Mouse (Mus musculus) left cerebral cortex, adult 11 months (tissue): ENCODE results near the gene Hectd2.

Source experiments
- DNase-seq: peaks from one replicate; pipeline ENCODE4 v3.0.0; 2022; ENCODE audit warnings: low spot score

Gene Hectd2

DNA sequence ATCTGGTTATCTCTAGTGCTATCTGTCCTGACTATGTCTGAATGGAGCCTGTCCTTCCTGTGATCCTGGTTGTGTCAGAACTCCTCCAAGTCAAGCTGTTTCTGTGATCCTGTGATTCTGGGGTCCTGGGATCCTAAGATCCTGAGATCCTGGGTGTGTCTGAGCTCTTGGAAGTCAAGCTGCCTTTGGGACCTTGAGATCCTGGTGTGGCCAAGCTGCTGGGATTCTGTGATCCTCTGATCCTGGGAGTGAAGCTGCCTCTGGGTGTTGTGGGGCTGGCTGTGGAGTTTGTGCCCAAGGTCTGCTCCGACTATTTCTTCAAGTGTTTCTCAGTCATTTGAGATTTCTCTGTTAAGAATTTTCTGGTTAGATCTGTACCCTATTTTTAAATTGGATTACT lies 98.2 kb downstream of the Hectd2 start:
- DNase-seq = no peak

DNA sequence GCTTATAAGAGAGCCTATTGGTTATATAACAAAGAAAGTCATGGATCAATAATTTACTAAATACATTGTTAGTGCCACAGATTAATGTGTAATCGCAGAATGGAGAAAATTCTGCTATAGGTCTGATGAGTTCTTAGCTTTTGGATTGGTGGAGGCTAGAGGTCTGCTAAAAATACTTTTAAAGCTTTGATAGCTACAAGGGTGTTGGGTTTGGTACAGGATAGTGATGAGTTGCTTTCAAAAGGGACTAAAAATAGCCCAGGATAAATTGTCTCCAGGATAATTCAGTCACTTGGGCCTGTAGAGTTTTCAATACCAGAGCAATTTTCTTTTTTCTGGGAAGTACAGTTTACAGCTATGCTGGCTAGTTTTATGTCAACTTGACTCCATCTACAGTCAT lies 108.3 kb downstream of the Hectd2 start:
- no peak for DNase-seq

DNA sequence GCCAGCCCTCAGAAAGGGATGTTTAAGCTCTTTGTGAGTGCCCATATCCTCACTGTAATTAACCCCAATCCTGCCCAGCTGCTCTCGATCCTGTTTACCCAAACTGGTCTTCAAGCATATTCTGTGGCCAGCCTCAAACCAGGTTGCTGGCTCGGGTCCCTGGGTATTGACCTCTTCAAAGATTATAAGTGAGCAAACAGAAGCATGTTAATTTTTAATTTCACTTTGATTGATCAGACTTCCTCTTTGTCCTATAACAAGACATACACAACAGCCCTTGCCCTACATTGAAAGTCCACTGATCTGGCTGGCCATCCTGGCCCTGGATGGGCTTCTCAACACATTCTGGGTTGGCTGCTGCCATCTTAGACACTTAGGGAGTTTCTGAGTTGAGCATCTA lies 109.5 kb downstream of the Hectd2 start:
- DNase-seq = no peak

DNA sequence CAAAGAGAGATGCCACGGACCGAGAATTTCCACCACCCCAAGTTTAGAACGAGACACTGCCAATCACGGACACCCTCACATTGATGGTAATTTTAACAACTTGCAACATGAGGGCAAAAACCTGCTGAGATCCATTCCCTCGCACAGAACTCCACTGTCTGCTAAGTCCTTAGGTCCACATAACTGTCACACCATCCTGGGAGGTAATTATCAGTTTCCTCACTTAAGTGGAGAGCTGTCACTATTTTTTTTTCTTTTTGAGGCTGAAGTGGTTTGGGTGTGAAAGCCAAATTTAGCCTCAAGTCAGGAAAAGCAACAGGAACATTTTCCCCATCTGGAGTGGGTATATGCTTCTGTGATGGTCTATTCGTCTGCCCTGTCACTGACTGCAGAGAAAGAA lies 110.0 kb downstream of the Hectd2 start:
- no peak for DNase-seq

GRCm38 (mm10) chr19:36665206-36665605 lies 110.8 kb downstream of the Hectd2 start:
- DNase-seq = no peak

GRCm38 (mm10) chr19:36665641-36666040 lies 111.2 kb downstream of the Hectd2 start:
- DNase-seq = no peak

GRCm38 (mm10) chr19:36666471-36666870 lies 112.0 kb downstream of the Hectd2 start:
- no peak for DNase-seq

- DNase-seq = no peak
Measured at GRCm38 (mm10) chr19:36667368-36667767, 112.9 kb downstream of the Hectd2 start.

DNA sequence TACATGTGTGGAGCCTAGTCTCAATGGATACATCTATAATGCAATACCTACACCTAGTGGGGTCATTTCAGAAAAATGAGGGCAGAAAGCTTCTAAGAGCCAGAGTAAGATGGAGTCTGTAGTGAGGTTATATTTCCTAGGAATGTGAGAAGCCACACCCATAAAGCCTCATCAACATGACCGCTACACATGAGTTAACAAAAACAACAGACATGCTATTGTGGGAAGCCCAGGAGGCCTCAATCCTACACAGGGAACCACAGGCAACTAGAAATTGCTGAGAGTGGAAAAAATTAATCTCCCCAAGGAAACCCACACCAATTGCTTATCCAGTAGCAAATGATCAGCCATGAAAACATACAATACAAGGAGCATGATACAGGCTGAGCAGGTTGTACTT lies 113.7 kb downstream of the Hectd2 start:
- DNase-seq = no peak

GRCm38 (mm10) chr19:36668881-36669639 lies 114.6 kb downstream of the Hectd2 start:
- no peak for DNase-seq

GRCm38 (mm10) chr19:36669720-36670451 lies 115.4 kb downstream of the Hectd2 start:
- no peak for DNase-seq
